ENCODE assay signal across 24 mouse cellular contexts in genomic region chr13:94687295-94687694, GRCm38 (mm10).
"Had no signal": no experiment of that assay in that cellular context is flagged by ENCODE, and none has a peak within 500 bp of the region (broad histone marks: within the 10 kb centered on the region; RNA-seq: fewer than 3 reads in every experiment).

No protein-coding gene starts in this region.

- H3K27ac ChIP-seq: heart, adult 2 months; heart, embryonic 13.5 days; heart, embryonic 15.5 days; hindbrain, embryonic 14.5 days; kidney, embryonic 15.5 days; limb, embryonic 13.5 days; limb, embryonic 15.5 days; liver, embryonic 12.5 days had no signal

- H3K4me1 ChIP-seq: heart, embryonic 13.5 days; heart, embryonic 15.5 days; hindbrain, embryonic 12.5 days; limb, embryonic 13.5 days; limb, embryonic 15.5 days; liver, embryonic 12.5 days had no signal

- DNase-seq: forebrain, postnatal 0 days; gastrocnemius, postnatal 14 days; gastrocnemius, postnatal 36 days; heart, adult 2 months; heart, postnatal 14 days; heart, postnatal 36 days; kidney, adult 11 months; kidney, adult 2 months; kidney, adult 9 months; kidney, postnatal 14 days; kidney, postnatal 36 days; layer of hippocampus, postnatal 36 days; left cerebral cortex, postnatal 4 days had no signal

- H3K4me2 ChIP-seq: heart, embryonic 11.5 days; heart, embryonic 13.5 days; heart, embryonic 15.5 days; hindbrain, embryonic 12.5 days; hindbrain, embryonic 14.5 days; kidney, embryonic 15.5 days; limb, embryonic 13.5 days; limb, embryonic 15.5 days; liver, embryonic 12.5 days had no signal

- H3K27me3 ChIP-seq: limb, embryonic 15.5 days had no signal

- ATAC-seq: forebrain, postnatal 0 days; hindbrain, embryonic 16.5 days; intestine, embryonic 16.5 days; liver, embryonic 12.5 days had no signal

- H3K9ac ChIP-seq: forebrain, postnatal 0 days; heart, embryonic 13.5 days; heart, embryonic 15.5 days; hindbrain, embryonic 12.5 days; hindbrain, embryonic 14.5 days; kidney, embryonic 15.5 days; limb, embryonic 13.5 days; limb, embryonic 15.5 days; liver, embryonic 12.5 days had no signal

- H3K4me3 ChIP-seq: heart, adult 2 months; heart, embryonic 13.5 days; heart, embryonic 15.5 days; hindbrain, embryonic 12.5 days; kidney, embryonic 15.5 days; limb, embryonic 13.5 days; limb, embryonic 15.5 days; liver, embryonic 12.5 days had no signal

- H3K9me3 ChIP-seq: heart, embryonic 13.5 days; heart, embryonic 15.5 days; hindbrain, embryonic 12.5 days; kidney, embryonic 15.5 days; limb, embryonic 13.5 days; limb, embryonic 15.5 days; liver, embryonic 12.5 days had no signal

- H3K36me3 ChIP-seq: heart, embryonic 13.5 days; heart, embryonic 15.5 days; hindbrain, embryonic 12.5 days; kidney, embryonic 15.5 days; limb, embryonic 13.5 days; limb, embryonic 15.5 days; liver, embryonic 12.5 days had no signal
